Mouse (Mus musculus) small intestine, adult 2 months (tissue): ENCODE data around the gene Tnfrsf21.

Source experiments
- CTCF ChIP-seq: fragments of 200-500 bp; IDR thresholded peaks from 2 replicates; pipeline ENCODE4 v1.5.1; 2012; ENCODE audit warnings: low read depth, mild to moderate bottlenecking, control low read depth, inconsistent platforms, low read length, moderate library complexity, mixed read lengths; ENCODE audit not compliant: insufficient replicate concordance, insufficient read length; ENCODE audit errors: extremely low read depth
- POLR2A ChIP-seq: fragments of 200-500 bp; IDR thresholded peaks from 2 replicates; pipeline ENCODE4 v1.6.1; 2012; ENCODE audit warnings: low read depth, mild to moderate bottlenecking, control low read depth, inconsistent platforms, low read length, moderate library complexity

DNA sequence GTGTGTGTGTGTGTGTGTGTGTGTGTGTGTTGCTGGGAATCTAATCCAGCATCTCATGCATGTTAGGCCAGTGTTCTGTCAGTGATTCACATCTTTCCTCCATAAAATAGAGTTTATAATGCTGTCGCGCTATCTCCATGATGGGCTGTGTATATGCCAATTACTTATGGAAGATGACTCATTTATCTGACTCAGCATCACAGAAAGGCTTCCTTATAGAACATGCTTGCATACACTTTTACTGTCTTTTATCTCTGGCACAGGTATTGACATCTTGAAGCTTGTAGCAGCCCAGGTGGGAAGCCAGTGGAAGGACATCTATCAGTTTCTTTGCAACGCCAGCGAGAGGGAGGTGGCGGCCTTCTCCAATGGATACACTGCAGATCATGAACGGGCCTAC is 48.4 kb downstream of the Tnfrsf21 start:
- no peak for TF ChIP-seq CTCF
- TF ChIP-seq POLR2A: no peak
